Mouse (Mus musculus) CD4-positive, CD25-positive, alpha-beta regulatory T cell, adult 4 months (primary cell): ENCODE results near the gene Tmcc3. TPM values are rescaled to one million over a fixed set of nuclear protein-coding genes. Genes with fewer than 3 reads are reported as not detected.

ENCODE experiments used
- ATAC-seq: one replicate; pipeline ENCODE4 v1.8.0; 2017
- polyA plus RNA-seq, 2 experiments: library from polyadenylated mRNA; unstranded; fragments of 100-300 nt; shearing (Covaris generic); gene quantifications; one replicate each; pipeline ENCODE4 v1.2.1; 2017

Tmcc3 gene
- polyA plus RNA-seq = 1 to 10 TPM; 1.2 to 2.2 TPM

DNA sequence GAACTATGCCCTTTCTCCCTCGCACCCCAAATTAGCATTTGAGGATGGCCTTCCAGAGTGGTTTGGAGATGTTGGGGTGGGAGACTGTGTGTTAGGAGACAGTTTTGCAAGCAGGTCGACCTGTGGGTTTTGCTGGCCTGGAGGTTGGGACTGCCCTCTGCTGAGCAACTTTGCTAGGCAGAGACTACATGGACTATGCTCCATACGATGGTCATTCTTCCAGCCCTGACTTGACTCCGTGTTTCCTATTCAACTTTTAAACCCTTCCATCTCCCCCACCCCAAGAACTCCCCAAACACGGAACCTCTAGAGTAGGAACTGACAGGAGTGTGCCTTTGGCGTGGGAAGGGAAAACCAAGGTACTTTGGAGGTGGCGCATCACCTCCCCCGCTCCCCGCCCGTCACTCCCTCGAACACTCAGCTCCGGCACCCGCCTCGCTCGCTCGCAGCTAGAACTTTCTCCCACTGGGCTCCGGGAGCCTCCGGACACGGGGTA lies at the start of gene Tmcc3:
Gene Tmcc3 (plus strand): TSS at position 439 of the 496 bp plus-strand sequence.
- no peak for ATAC-seq

DNA sequence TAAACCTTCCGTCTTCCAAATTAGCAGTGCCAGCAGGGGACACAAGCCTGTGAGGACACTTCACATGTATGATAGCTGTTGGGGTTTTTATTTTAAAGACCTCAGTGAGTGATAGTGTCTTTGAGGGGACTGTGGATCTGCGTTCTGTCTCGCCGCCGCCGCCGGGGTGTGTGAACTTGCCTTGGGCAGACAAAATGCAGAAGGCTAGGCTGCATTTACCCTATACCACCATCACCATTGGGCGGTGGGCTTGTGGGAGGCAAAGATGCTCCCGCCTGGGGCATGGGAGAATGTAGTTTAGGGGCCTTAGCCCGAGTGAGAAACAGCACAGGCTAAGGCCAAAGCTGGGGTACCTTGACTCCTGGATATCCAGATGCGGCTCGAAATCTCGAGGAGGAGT lies 49.1 kb upstream of the Tmcc3 start:
- ATAC-seq = no peak

DNA sequence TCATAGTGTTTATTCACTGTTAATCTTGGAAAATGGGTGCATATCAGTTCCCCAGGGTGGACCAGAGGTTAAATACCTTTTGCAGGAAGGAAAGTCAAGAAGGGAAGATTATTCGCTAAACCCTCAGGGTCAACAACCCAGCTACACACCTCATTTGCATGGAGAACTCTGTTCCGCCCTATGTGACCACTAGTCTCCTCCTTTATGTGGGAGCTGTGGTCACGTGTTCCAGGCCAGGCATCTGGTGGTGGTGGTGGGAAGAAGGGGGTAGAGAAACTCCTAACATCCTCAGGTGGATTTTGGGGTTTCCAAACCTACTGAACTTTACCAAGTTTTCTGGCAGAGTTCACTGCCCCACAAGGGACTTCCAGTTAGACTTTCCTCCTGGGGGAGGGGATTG lies 48.5 kb upstream of the Tmcc3 start:
- no peak for ATAC-seq

DNA sequence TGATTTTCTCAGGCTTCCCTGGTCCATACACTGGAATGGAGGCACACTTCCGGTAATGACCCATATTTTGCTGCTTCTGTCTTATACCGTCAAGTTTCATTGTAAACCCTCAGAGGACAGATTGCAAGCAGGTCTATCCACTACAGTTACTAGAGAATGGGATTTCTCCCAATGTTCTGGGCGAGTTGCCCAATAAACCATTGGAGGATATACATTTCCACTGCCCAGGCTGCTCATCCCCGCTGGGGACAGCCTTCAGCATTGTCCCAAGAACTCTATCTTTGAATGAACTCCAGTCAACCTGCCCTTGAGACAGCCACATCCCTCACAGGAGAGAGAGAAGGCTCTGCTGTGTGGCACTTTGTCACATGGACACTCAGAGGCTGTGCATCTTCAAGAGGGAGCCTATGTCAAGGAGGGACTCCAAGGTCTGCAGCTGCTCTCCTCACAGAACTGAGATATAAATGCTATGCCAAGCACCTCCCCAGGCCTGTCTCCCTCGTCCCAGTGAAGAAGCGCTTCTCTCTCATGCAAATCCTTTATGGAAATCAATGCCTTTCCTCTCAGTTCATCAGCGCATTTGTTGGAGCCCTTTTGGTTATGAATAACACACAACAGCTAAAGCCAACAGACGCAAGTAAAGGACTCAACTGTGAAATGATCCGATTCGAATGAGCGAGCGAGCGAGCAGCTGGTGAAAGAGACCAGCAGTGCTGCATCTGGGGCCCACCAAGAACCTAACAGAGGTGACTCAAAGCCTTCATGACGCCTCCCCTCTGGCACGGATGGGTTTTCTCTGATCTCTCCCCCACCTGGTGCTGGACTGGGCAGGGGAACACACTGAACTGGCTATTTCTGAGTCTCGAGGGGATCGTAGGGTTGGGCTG lies 45.9 kb upstream of the Tmcc3 start:
- no peak for ATAC-seq

DNA sequence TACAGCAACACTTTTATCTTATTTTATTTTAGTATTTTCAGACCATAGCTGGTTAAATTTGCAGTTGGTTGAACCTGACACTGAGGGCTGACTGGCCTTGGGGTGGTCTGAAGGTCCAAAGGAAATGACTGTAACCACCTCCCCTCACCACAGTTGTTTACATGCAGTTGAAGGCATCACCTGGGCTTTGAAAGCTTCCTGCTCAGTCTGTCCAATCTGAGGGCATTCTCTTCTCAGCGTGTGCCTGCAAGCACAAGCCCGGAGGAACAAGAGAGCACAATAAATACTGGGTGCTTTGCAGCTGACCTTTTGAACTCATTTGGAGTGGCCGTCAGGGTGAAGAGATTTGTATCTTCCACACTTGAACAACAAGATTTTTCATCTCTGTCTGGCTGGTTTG lies 36.4 kb upstream of the Tmcc3 start:
- no peak for ATAC-seq

DNA sequence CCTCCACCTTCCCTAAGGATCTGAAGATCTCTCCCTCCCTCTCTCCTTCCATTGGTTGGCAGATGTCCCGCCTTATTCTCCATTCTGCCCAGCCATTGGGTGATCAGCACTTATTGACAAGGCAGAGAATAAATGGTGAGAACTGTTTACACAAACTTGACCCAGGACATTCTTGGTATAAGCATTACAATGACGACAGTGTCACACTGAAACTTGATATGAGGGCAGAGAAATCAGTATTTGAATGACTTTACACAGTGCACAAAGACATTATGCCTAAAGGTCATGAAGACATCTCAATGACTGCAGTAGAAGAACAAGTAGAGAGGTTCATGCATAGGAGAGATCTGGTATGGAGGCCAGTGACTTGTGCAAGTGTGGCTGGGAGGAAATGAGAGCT lies 35.2 kb upstream of the Tmcc3 start:
- ATAC-seq = no peak

DNA sequence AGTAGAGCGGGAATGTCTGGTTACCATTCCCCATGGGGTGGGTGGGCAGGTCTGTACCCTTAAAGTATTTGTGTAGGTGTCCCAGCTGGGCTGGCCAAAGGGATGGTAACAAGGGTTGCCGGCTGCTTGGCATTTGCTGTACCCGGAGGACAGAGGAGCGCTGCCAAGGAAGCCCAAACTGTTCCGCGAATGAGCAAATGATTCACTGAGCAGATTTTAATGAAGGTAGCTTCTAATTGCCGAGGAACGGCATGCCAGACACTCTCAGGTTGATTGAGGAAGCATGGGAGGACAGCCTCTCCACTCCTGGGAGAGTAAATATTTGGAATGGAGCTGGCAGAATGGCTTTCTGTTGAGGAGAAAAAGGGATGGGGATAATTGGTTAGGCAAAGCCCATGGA lies 29.6 kb upstream of the Tmcc3 start:
- ATAC-seq = no peak

DNA sequence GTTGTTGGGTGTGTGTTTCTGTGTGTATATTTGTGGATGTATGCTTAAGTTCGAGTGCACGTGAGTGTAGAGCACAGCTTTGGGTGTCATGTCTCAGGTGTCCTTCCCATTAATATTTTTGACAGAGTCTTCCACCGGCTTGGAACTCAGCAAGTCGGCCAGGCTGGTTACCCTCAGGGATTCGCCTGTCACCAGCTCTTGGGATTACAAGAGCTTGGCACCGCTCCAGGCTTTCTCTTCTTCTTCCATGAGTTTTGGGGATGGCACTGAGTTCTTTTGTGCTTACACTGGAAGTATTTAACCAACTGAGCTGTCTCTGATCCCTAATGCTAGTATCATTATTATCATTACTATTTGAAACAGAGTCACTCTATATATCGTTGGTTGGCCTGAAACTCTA lies 29.0 kb upstream of the Tmcc3 start:
- no peak for ATAC-seq

DNA sequence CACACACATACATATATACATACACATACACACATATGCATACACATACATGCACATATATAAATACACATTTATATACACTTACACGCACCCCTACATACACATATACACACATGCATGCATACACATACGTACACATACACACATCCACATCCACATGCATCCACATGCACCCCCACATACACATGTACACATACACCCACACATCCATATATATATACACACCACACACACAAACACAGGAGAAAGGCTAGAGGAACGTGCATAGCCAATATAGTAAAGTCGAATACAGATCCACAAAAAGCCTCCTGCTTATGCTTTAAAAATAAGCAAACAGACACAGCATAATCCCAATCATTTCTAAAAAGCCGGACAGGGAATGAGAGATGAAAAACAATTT lies 17.3 kb upstream of the Tmcc3 start:
- ATAC-seq = no peak

DNA sequence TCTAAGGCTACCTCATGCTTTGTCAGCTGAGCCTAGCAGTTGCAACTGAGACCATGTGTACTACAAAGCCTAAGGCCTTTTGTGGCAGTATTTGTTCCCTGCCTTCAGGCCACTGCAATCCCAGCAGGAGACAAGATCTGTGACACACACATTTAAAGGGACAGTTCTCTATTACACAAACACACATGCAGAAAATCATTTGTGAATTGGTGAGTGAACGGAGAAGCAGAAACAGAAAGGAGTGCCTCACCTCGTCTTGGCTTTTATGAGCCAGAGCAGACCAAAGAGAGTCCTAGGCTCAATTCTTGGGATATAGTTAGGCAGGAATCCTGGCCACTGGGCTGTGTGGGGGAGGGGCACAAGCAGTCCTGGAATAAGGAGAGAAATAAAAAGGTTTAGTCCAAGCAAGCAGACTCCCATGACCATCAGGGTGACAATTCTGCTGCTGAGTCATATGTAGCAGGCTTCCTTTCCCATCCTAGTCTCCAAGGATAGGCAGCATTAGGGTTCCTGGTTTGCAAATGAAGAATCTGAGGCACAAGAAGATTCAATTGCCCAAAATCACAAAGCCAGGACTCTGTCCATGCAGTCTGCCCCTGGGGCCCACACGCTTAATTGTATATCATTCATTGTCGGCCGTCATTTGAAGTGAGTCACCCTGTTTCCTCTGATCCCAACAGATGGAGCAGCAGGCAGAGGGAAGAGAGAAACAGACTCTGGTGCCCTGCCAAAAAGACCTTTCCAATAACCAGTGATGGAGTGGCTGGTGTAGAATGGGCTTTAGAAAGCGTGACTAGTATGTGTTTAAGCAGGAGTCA lies 16.6 kb upstream of the Tmcc3 start:
- ATAC-seq = no peak

DNA sequence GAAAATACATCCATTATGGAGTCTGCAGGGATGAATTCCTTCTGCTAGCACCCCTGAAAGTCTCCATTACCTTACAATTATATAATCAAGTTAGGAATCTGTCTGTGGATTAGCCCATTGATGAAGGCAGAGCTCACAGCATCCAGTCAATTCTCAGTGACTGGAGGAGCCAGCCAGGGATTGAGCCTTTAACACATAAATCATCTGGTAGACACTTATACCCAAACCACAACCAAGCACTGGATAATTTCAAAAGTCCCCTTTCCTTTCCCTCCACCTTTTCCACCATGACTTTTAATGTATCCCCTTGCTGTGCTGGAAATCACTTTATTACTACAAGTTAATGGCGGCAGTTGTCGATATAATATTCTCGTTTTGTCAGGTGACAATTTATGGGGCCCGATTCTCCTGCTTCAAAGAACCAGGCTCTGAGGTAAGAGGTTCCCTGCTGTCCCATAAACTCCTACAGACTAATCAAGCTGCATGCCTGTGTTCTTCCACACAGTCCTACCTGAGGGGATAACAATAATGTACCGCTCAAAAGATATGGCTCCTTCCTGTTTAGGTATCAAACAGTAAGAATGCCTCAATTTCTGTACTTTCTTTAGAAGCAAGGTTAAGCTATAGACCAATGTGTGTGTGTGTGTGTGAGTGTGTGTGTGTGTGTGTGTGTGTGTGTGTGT lies 15.7 kb upstream of the Tmcc3 start:
- no peak for ATAC-seq

DNA sequence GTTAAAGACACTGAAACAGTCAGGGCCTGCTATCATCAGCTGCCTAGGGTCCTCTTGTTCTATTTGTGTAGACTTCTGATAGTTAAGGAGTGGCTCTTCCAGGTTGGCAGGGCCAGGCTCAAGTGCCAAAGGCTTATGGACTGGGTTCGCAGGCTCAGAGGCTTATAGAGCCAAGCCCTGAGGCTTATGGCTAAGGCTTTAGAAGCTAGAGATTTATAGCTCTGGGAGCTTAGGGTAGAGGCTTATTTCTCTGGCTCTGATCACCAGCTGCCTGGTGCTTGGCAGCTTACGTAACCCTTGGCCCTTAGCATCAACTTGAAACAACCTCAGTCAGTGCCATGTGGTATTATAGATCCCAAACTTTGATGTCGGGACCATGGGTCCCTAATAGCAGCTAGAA lies 13.3 kb upstream of the Tmcc3 start, which contains the start of gene Gm4792:
Gene Gm4792 (minus strand): TSS at position 233 of the 400 bp plus-strand sequence.
- no peak for ATAC-seq

DNA sequence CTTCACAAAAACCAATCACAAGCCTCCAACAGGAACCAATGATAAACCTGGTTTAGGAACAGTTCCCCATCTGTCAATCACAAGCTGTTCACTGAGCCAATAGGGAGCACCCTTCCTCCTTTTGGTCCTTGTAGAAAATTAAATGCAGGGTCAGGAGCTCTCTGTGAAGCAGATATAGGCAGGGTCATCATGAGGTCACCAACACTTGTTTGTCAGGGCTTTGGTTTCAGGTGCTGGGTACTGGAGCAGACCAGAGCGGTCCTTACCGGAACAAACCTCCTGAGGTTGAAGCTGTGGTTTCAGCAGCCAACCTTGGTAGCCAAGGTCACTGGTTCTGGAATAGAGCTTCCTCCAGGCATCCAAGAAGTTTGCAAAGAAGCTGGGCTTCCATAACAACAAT lies 12.4 kb upstream of the Tmcc3 start:
- ATAC-seq = no peak

DNA sequence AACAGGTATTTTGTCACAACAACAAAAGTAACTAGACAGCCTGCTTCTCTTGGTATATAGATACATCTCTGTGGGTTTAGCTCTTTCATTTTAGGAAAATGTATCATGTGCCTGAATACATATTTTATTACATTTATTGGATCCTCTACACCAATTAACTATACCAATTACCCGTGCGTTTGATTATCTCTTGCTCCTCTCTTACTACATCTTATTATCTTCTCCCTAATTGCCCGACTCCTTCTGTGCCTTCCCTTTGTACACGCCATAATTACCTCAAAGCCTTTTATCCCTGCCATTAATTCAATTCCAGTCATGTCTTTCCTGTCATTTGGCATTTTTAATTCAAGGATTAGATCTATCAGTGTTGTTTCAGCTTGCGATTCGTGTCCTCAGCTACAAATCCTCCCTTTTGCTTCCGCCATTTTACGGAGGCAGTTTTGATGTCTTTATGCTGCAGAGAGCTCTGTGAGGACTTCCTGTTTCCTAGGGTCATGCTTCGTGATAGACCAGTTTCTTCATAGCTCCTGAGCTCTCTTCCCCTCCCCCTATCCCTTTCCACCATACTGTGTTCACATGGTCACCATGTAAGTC lies 7.6 kb upstream of the Tmcc3 start:
- no peak for ATAC-seq

DNA sequence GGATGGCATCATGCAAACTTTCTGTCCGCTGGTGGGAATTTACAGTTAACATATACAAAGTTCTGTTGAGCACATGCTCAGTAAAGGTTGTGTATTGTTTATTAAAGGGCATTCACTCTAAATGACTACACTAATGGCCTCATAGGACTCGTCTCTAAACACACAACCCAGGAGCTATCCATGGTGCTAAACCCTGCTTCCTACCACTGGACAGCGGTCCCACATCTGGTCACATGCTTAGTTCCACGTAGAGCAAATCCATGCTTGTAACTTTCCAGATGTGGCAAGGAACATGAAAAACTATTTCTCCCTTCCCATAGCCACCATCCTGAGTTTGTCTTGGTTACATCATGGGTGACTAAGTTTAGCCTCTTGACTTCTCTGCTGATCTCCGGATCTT lies 6.2 kb upstream of the Tmcc3 start:
- ATAC-seq = no peak

DNA sequence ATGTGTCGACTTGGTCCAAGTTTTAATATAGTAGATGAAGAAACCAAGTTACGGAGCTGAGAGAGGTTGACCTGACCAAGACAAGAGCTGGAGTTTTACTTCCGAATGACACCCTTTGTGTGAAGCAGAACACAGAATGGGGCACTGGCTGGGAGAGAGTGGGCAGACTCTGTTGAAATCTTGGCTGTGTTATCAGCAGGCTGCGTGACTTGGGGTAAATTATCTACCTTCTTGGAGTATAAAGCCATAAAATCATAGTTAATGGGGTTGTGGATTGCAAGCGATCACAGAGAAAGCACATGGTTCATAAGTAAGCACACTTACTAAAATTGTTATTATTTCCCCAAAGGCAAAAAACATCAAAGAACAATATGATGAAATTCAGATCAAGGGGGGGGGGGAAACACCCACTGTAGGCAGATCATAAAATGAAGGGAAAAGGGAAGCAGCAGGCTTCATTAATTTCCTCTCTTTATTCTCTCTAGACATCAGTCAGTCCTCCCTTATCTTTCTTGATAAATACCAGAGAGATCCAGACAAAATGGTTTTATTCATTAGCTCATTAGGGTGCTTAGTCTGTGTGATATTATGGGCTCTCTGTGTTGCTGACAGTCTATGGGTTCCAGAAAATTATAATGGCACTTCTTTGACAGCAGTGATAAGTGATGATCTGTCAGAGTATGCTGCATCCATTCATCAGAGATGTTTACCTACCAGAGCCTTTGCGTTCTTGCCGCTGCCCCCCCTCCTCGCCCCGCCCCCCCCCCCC lies 1.1 kb upstream of the Tmcc3 start:
- ATAC-seq = no peak

DNA sequence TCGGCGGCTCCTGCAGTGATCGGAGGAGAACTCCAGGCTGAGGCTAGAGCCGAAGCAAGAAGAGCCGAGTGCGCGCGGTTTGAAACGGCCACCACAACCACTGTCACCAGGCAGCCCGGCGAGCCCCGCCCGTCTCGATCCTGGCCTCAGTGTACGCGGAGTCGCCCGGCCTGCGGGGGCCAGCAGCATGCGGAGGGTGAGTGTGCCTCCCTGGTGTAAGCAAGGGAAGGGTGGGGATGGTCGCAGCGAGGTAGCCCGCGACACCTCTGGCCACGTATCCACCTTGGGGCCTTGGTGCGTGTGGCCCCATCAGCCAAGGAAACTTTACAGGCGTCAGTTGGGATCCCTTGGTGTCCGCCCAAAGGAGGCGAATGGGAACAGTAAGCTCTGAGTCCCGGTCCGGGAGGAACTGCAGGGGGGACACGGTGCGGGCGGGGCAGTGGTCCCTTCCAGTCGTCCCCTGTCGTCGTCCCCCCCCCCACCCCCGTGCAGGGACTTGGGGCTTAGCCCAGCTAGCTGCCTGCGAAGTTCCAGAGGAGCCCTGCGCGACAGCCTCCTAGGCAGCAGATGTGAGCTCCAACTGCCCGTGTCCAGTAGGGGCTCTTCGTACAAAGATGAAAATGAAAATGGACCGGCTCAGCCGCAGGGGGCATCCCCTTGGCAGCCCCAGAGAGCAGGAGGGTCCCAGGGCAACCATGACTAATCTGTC lies 412 bp downstream of the Tmcc3 start:
- ATAC-seq = no peak

DNA sequence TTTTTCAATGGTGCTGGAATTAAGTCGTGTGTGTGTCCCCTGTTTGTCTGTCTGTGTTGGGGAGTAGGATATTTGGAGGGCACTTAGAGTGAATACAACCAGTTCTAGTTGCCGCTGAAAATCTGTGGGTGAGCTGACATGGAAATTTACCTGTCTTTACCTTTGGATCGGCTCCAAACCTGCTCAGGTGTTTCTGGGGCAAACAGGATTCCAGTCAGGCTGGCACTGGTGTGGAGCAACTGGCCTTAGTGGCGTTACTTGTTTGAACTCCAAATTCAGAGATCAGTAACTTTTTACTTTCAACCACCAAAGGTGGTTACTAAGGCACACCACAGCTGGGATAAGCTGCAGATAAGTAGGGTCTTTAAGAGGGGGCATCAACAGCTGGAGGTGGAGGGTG lies 1.4 kb downstream of the Tmcc3 start:
- ATAC-seq = no peak

DNA sequence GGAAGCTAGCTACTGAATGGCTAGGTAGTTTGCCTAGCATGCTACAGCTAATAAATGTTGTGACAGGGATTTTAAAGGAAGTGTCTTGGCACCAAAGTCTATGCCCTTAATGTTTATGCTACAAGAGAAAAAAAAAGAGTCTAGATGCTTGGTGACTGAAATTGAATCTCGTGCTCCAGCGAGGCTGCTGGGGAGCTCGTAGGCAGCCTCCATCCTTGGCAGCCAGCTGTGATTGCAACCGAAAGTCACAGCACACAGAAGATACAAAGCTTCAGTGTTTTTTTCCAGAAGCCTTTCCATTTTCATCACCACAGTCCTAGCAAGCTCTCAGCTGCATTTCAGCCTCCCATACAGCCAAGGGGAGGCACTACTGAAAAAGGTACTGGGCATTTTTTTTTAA lies 6.8 kb downstream of the Tmcc3 start:
- ATAC-seq = no peak

DNA sequence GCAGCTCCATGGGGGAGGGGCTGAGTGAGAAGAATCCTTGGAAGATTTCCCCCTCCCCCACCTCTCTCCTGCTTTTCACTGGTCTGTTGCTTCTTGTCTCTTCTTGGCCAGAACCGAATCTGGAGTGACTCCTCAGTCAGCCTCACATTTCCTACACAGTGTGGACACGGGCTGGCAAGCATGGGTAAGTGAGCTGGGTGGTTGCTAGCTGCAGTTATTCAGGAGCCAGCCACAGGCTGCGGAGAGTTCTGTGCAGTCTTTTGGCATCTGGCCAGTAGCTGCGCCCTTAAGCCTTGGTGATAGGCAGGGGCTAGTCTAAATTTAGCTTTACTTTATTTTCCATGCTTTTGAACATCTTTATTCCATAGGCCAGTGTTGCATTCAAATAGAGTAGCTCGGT lies 18.2 kb downstream of the Tmcc3 start:
- ATAC-seq = no peak
